Mouse (Mus musculus): ENCODE results near the gene Rell1. TPM values are rescaled to one million over a fixed set of nuclear protein-coding genes. Genes with fewer than 3 reads are reported as not detected.

The Rell1 gene
- polyA plus RNA-seq, 1 experiment from 2014 or later: 12.5 TPM

- Histone ChIP-seq H3K4me1 (peaks cover 40% of the 10 kb centered on the region), H3K36me3 (no peaks in the 10 kb centered on the region), H3K4me3 (no peak overlapping the region), H3K27ac (replicated peaks) (no peak overlapping the region), H3K9me3 (replicated peaks) (no peaks in the 10 kb centered on the region), H3K27me3 (ENCODE audit: low read depth, poor library complexity, severe bottlenecking) (no peaks in the 10 kb centered on the region)
- 91% methylated on average over 4 of the region's 4 CpGs for WGBS
- DNase-seq (ENCODE audit: low spot score): no peak
These were observed 2.3 kb downstream of the Rell1 start for GRCm38 (mm10) chr5:63966379-63966778.

- no peak overlapping the region for H3K27ac ChIP-seq (replicated peaks)
- 97% methylated on average over 1 of the region's 1 CpGs for WGBS
- no peak for DNase-seq (ENCODE audit: low spot score)
These were observed 2.8 kb downstream of the Rell1 start for GRCm38 (mm10) chr5:63965946-63966345.

GRCm38 (mm10) chr5:63964576-63964975 is 4.1 kb downstream of the Rell1 start:
- DNase-seq (ENCODE audit: low spot score): no peak
- Histone ChIP-seq H3K36me3 (peaks cover 11% of the 10 kb centered on the region), H3K27me3 (ENCODE audit: low read depth, poor library complexity, severe bottlenecking) (no peaks in the 10 kb centered on the region), H3K4me1 (peaks cover 22% of the 10 kb centered on the region), H3K4me3 (no peak overlapping the region), H3K9me3 (replicated peaks) (no peaks in the 10 kb centered on the region), H3K27ac (replicated peaks) (no peak overlapping the region)
- WGBS: 70% methylated on average over 8 of the region's 8 CpGs

More at GRCm38 (mm10) chr5:63965946-63966345, 2.8 kb downstream of the Rell1 start:
- no peak overlapping the region for H3K4me3 ChIP-seq
- H3K27me3 ChIP-seq (ENCODE audit: low read depth, poor library complexity, severe bottlenecking): no peaks in the 10 kb centered on the region
- H3K36me3 ChIP-seq: no peaks in the 10 kb centered on the region
- H3K9me3 ChIP-seq (replicated peaks): no peaks in the 10 kb centered on the region
- H3K4me1 ChIP-seq: peaks cover 36% of the 10 kb centered on the region

GRCm38 (mm10) chr5:63961726-63962125 is 7.0 kb downstream of the Rell1 start:
- Histone ChIP-seq H3K36me3 (peaks cover 11% of the 10 kb centered on the region), H3K4me1 (0 out of 2 replicates have a peak, but pooled peaks cover 2% of the 10 kb centered on the region), H3K27ac (replicated peaks) (no peak overlapping the region), H3K4me3 (no peak overlapping the region), H3K27me3 (ENCODE audit: low read depth, poor library complexity, severe bottlenecking) (no peaks in the 10 kb centered on the region), H3K9me3 (replicated peaks) (no peaks in the 10 kb centered on the region)
- WGBS: 89% methylated on average over 10 of the region's 10 CpGs
- DNase-seq (ENCODE audit: low spot score): no peak

GRCm38 (mm10) chr5:63960565-63960964 is 8.1 kb downstream of the Rell1 start:
- WGBS: 96% methylated on average over 10 of the region's 10 CpGs
- Histone ChIP-seq H3K9me3 (replicated peaks) (no peaks in the 10 kb centered on the region), H3K4me1 (no peaks in the 10 kb centered on the region), H3K27me3 (ENCODE audit: low read depth, poor library complexity, severe bottlenecking) (no peaks in the 10 kb centered on the region), H3K36me3 (peaks cover 15% of the 10 kb centered on the region), H3K4me3 (no peak overlapping the region), H3K27ac (replicated peaks) (no peak overlapping the region)
- DNase-seq (ENCODE audit: low spot score): no peak

GRCm38 (mm10) chr5:63958963-63959708 is 9.6 kb downstream of the Rell1 start:
- H3K27me3 ChIP-seq (ENCODE audit: low read depth, poor library complexity, severe bottlenecking): no peaks in the 10 kb centered on the region
- no peaks in the 10 kb centered on the region for H3K9me3 ChIP-seq (replicated peaks)
- no peaks in the 10 kb centered on the region for H3K4me1 ChIP-seq
- no peak for DNase-seq (ENCODE audit: low spot score)
- H3K27ac ChIP-seq (replicated peaks): no peak overlapping the region
- 73% methylated on average over 18 of the region's 18 CpGs for WGBS
- peaks cover 17% of the 10 kb centered on the region for H3K36me3 ChIP-seq
- H3K4me3 ChIP-seq: no peak overlapping the region

GRCm38 (mm10) chr5:63957607-63958006 is 11.1 kb downstream of the Rell1 start:
- Histone ChIP-seq H3K4me3 (no peak overlapping the region), H3K4me1 (no peaks in the 10 kb centered on the region), H3K27me3 (ENCODE audit: low read depth, poor library complexity, severe bottlenecking) (no peaks in the 10 kb centered on the region), H3K27ac (replicated peaks) (no peak overlapping the region), H3K36me3 (peaks cover 17% of the 10 kb centered on the region), H3K9me3 (replicated peaks) (no peaks in the 10 kb centered on the region)
- DNase-seq (ENCODE audit: low spot score): no peak
- WGBS: 85% methylated on average over 8 of the region's 8 CpGs

GRCm38 (mm10) chr5:63956411-63956810 is 12.3 kb downstream of the Rell1 start:
- Histone ChIP-seq H3K4me3 (no peak overlapping the region), H3K27me3 (ENCODE audit: low read depth, poor library complexity, severe bottlenecking) (no peaks in the 10 kb centered on the region), H3K36me3 (peaks cover 17% of the 10 kb centered on the region), H3K27ac (replicated peaks) (no peak overlapping the region), H3K9me3 (replicated peaks) (no peaks in the 10 kb centered on the region), H3K4me1 (0 out of 2 replicates have a peak, but pooled peaks cover 3% of the 10 kb centered on the region)
- no peak for DNase-seq (ENCODE audit: low spot score)
- WGBS: 94% methylated on average over 11 of the region's 11 CpGs

GRCm38 (mm10) chr5:63953401-63954032 is 15.2 kb downstream of the Rell1 start:
- Histone ChIP-seq H3K27ac (replicated peaks) (no peak overlapping the region), H3K27me3 (ENCODE audit: low read depth, poor library complexity, severe bottlenecking) (no peaks in the 10 kb centered on the region), H3K9me3 (replicated peaks) (no peaks in the 10 kb centered on the region), H3K4me3 (no peak overlapping the region), H3K4me1 (peaks cover 18% of the 10 kb centered on the region), H3K36me3 (0 out of 2 replicates have a peak, but pooled peaks cover 6% of the 10 kb centered on the region)
- DNase-seq (ENCODE audit: low spot score): no peak
- whole genome bisulfite sequencing: 92% methylated on average over 15 of the region's 15 CpGs

GRCm38 (mm10) chr5:63952039-63952438 is 16.7 kb downstream of the Rell1 start:
- H3K27ac ChIP-seq (replicated peaks): no peak overlapping the region
- H3K27me3 ChIP-seq (ENCODE audit: low read depth, poor library complexity, severe bottlenecking): no peaks in the 10 kb centered on the region
- H3K4me1 ChIP-seq: peaks cover 23% of the 10 kb centered on the region
- 93% methylated on average over 6 of the region's 6 CpGs for WGBS
- no peaks in the 10 kb centered on the region for H3K9me3 ChIP-seq (replicated peaks)
- 0 out of 2 replicates have a peak, but pooled peaks cover 6% of the 10 kb centered on the region for H3K36me3 ChIP-seq
- no peak for DNase-seq (ENCODE audit: low spot score)
- no peak overlapping the region for H3K4me3 ChIP-seq

GRCm38 (mm10) chr5:63951421-63951911 is 17.2 kb downstream of the Rell1 start:
- Histone ChIP-seq H3K27me3 (ENCODE audit: low read depth, poor library complexity, severe bottlenecking) (no peaks in the 10 kb centered on the region), H3K4me1 (peaks cover 26% of the 10 kb centered on the region), H3K9me3 (replicated peaks) (no peaks in the 10 kb centered on the region), H3K36me3 (0 out of 2 replicates have a peak, but pooled peaks cover 6% of the 10 kb centered on the region), H3K4me3 (no peak overlapping the region), H3K27ac (replicated peaks) (no peak overlapping the region)
- WGBS: 89% methylated on average over 11 of the region's 11 CpGs
- DNase-seq (ENCODE audit: low spot score): no peak

GRCm38 (mm10) chr5:63949195-63949594 is 19.5 kb downstream of the Rell1 start:
- Histone ChIP-seq H3K9me3 (replicated peaks) (no peaks in the 10 kb centered on the region), H3K4me1 (peaks cover 31% of the 10 kb centered on the region), H3K36me3 (no peaks in the 10 kb centered on the region), H3K4me3 (no peak overlapping the region), H3K27me3 (ENCODE audit: low read depth, poor library complexity, severe bottlenecking) (no peaks in the 10 kb centered on the region), H3K27ac (replicated peaks) (0 out of 2 replicates have a peak overlapping the region, but pooled peaks have one; percentile 23)
- DNase-seq (ENCODE audit: low spot score): peak; percentile 27
- WGBS: 25% methylated on average over 3 of the region's 3 CpGs

GRCm38 (mm10) chr5:63947526-63947925 is 21.2 kb downstream of the Rell1 start:
- no peak overlapping the region for H3K4me3 ChIP-seq
- no peak for DNase-seq (ENCODE audit: low spot score)
- H3K27ac ChIP-seq (replicated peaks): no peak overlapping the region
- H3K36me3 ChIP-seq: no peaks in the 10 kb centered on the region
- 55% methylated on average over 8 of the region's 8 CpGs for WGBS
- no peaks in the 10 kb centered on the region for H3K27me3 ChIP-seq (ENCODE audit: low read depth, poor library complexity, severe bottlenecking)
- no peaks in the 10 kb centered on the region for H3K9me3 ChIP-seq (replicated peaks)
- peaks cover 31% of the 10 kb centered on the region for H3K4me1 ChIP-seq

Measured in midbrain, embryonic 10.5 days (tissue).